Comparison of ENCODE assay signal across 22 mouse cellular contexts in genomic region chr2:90477617-90478016, GRCm38 (mm10).
DNase-seq lines count a peak whose midpoint lies in the region; ATAC-seq and TF ChIP-seq lines count a peak whose summit lies in the region.
"Had no signal": no experiment of that assay in that cellular context is flagged by ENCODE, and none has a peak within 500 bp of the region (broad histone marks: within the 10 kb centered on the region; RNA-seq: fewer than 3 reads in every experiment).

No protein-coding gene starts in this region.

- ATAC-seq in heart, embryonic 13.5 days (ENCODE audit: extremely low read depth, insufficient number of reproducible peaks, low FRiP score, low TSS enrichment) = no peak
- ATAC-seq in heart, embryonic 11.5 days (replicated peaks; ENCODE audit: insufficient number of reproducible peaks, low FRiP score, low TSS enrichment) = no peak
- no peak for ATAC-seq in megakaryocyte progenitor cell, adult 5-6 weeks (replicated peaks; ENCODE audit: poor library complexity)
- ATAC-seq: forebrain, embryonic 15.5 days; intestine, postnatal 0 days had no signal

- no peak overlapping the region for H3K27ac ChIP-seq in heart, embryonic 13.5 days (replicated peaks)
- no peak overlapping the region for H3K27ac ChIP-seq in heart, embryonic 11.5 days (ENCODE audit: low read depth, low read length)
- peak overlapping the region; percentile 44; the same call in 1 of the 2 replicates for H3K27ac ChIP-seq in layer of hippocampus, adult 2 months
- peak overlapping the region; percentile 70 for H3K27ac ChIP-seq in bone marrow macrophage, adult 2 months (ENCODE audit: insufficient read depth, low read depth, low read length)
- H3K27ac ChIP-seq: forebrain, embryonic 15.5 days; neural tube, embryonic 12.5 days had no signal

- H3K9me3 ChIP-seq in heart, embryonic 13.5 days = no peaks in the 10 kb centered on the region
- H3K9me3 ChIP-seq in heart, embryonic 11.5 days (replicated peaks; ENCODE audit: control insufficient read depth, low read length) = no peaks in the 10 kb centered on the region
- H3K9me3 ChIP-seq: forebrain, embryonic 15.5 days; megakaryocyte, embryonic 14.5 days; neural tube, embryonic 12.5 days had no signal

- peaks cover 28% of the 10 kb centered on the region for H3K4me1 ChIP-seq in heart, embryonic 13.5 days
- peaks cover 14% of the 10 kb centered on the region for H3K4me1 ChIP-seq in heart, embryonic 11.5 days (ENCODE audit: control insufficient read depth, insufficient read depth, low read length)
- peaks cover 51% of the 10 kb centered on the region for H3K4me1 ChIP-seq in bone marrow macrophage, adult 2 months (ENCODE audit: control insufficient read depth, insufficient read depth, low read length)

- peak; percentile 52 for DNase-seq in cerebellum, adult 11-12 months
- no peak for DNase-seq in cerebellum, postnatal 10 days
- DNase-seq in layer of hippocampus, adult 2 months (ENCODE audit: low spot score in 2 of 2) = no peak
- no peak for DNase-seq in layer of hippocampus, postnatal 36 days
- DNase-seq: adrenal gland, postnatal 14 days; gastrocnemius, postnatal 25 days; heart, adult 18-20 months; kidney, postnatal 10 days; lung, adult 18-20 months; midbrain, embryonic 14.5 days; right cerebral cortex, postnatal 14 days; spleen, adult 18-20 months; thymus, adult 2 months; thymus, postnatal 4 days had no signal

- no peak for TF ChIP-seq CTCF in layer of hippocampus, adult 2 months (conservative IDR thresholded peaks at IDR 0.05)
- TF ChIP-seq CTCF in bone marrow macrophage, adult 2 months (IDR thresholded peaks at IDR 0.05; ENCODE audit: low read depth, low read length) = no peak

- 0 out of 2 replicates have a peak, but pooled peaks cover 2% of the 10 kb centered on the region for H3K27me3 ChIP-seq in heart, embryonic 13.5 days (replicated peaks)
- no peaks in the 10 kb centered on the region for H3K27me3 ChIP-seq in heart, embryonic 11.5 days (ENCODE audit: control insufficient read depth, insufficient read depth, low read length)
- H3K27me3 ChIP-seq: forebrain, embryonic 15.5 days; megakaryocyte, embryonic 14.5 days; neural tube, embryonic 12.5 days had no signal

- H3K4me3 ChIP-seq in heart, embryonic 13.5 days = no peak overlapping the region
- H3K4me3 ChIP-seq in heart, embryonic 11.5 days (ENCODE audit: low read depth, low read length) = no peak overlapping the region
- H3K4me3 ChIP-seq in layer of hippocampus, adult 2 months = no peak overlapping the region
- peak overlapping the region; percentile 12; the same call in 1 of the 2 replicates for H3K4me3 ChIP-seq in bone marrow macrophage, adult 2 months (ENCODE audit: insufficient read depth, low read length)
- H3K4me3 ChIP-seq: forebrain, embryonic 15.5 days; neural tube, embryonic 12.5 days had no signal

- peak overlapping the region; percentile 50; the same call in 1 of the 2 replicates for H3K9ac ChIP-seq in heart, embryonic 13.5 days
- H3K9ac ChIP-seq in heart, embryonic 11.5 days (ENCODE audit: low read depth, low read length) = no peak overlapping the region
- H3K9ac ChIP-seq: forebrain, embryonic 15.5 days; neural tube, embryonic 12.5 days had no signal

- no peak for TF ChIP-seq POLR2A in bone marrow macrophage, adult 2 months (IDR thresholded peaks at IDR 0.05; ENCODE audit: borderline replicate concordance, low read depth, low read length)

- H3K4me2 ChIP-seq in heart, embryonic 13.5 days = no peak overlapping the region
- no peak overlapping the region for H3K4me2 ChIP-seq in heart, embryonic 11.5 days
- H3K4me2 ChIP-seq: forebrain, embryonic 15.5 days; neural tube, embryonic 12.5 days had no signal

- no peaks in the 10 kb centered on the region for H3K36me3 ChIP-seq in heart, embryonic 13.5 days
- no peaks in the 10 kb centered on the region for H3K36me3 ChIP-seq in heart, embryonic 11.5 days (ENCODE audit: control insufficient read depth, insufficient read depth, low read length)
- H3K36me3 ChIP-seq: forebrain, embryonic 15.5 days; neural tube, embryonic 12.5 days had no signal

- WGBS in heart, embryonic 13.5 days = 27% methylated on average over 8 of the region's 8 CpGs
- 18% methylated on average over 8 of the region's 8 CpGs for WGBS in heart, embryonic 11.5 days (ENCODE audit: insufficient replicate concordance)

Comparison
In these comparisons a context has a peak if more than half of its experiments do, and no peak if none do; other contexts are left out.
1. H3K27ac ChIP-seq: peak in layer of hippocampus, adult 2 months (single experiment) and bone marrow macrophage, adult 2 months (single experiment); none in heart, embryonic 13.5 days (single experiment) and heart, embryonic 11.5 days (single experiment).